Mouse (Mus musculus): ENCODE measurements around the gene Prr15l. TPM values are rescaled to one million over a fixed set of nuclear protein-coding genes. Genes with fewer than 3 reads are reported as not detected.

Prr15l gene
- polyA plus RNA-seq, 1 experiment from 2014 or later: 2.4 TPM

DNA sequence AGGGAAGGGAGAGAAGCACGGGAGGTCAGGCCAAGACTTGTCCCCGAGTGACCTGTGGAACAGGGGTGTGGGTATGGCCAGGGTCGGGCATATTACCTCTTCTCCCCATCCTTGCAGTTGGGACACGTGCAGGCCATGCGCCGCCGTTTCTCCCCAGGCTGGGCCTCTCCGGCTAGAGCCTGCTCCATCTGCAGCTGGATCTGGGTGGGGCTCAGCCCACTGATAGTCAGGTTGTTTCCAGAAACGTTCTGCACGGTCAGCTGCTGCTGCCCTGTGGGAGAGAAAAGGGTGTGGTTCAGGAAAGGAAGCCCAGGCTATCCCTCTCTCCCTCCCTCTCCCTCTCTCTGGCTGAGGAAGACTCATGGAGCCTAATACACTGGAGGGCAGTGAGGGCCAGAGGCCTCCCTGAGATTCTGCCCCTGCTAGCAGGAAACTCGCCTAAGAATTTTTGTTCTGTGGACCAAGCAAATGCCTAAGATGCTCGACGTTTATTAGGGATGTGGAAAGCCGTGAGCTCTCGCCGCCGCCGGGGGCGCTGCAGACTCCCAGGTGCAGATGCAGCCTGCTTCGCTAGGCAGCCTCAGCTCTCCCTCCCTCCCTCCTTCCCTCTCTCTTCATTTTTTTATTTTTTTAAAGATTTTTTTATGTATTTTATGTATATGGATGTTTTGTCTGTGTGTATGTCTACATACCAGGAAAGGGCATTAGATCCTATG is 28.3 kb downstream of the Prr15l start:
- Histone ChIP-seq H3K9ac (peak overlapping the region; percentile 63), H3K9me3 (replicated peaks) (no peaks in the 10 kb centered on the region), H3K4me1 (peaks cover 92% of the 10 kb centered on the region), H3K4me2 (peak overlapping the region; percentile 57), H3K27ac (peak overlapping the region; percentile 92), H3K4me3 (peak overlapping the region; percentile 27), H3K27me3 (replicated peaks) (no peaks in the 10 kb centered on the region), H3K36me3 (peaks cover 99% of the 10 kb centered on the region)
- 39% methylated on average over 20 of the region's 20 CpGs for WGBS (ENCODE audit: insufficient replicate concordance)
- ATAC-seq: peak; percentile 88

DNA sequence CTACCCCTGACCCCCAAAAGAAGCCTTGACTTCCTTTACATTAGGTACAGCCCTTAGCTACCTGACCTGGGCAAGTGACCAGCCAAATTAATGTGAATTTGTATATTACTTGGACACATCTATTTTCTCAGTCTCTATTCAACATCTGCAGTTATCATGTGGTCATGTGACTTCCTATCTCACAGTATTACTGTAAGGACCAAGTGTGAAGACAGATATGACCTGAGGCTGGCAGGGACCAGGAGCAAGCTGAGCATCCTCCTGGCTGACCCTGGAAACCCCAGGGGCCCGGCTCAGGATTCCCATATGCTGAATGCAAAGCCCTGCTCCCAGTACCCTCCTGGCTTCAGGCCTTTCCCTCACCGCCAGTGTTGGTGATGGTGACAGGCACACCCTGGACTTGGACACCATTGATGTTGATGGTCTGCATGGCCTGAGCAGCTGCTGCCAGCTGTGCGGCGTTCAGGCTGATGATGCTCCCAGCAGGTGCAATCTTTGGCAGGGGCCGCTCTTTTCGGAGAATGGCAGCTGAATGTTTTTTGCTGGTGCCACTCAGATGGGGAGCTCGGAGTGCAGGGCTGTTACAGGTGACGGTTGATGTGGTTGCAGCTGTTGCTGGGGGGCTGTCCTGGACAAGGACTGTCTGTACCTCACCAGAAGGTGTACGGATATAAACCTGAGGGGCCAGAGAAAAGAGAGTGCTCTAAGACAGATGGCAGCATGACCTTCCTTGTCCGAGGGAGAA is 29.3 kb downstream of the Prr15l start:
- ATAC-seq: 0 out of 2 replicates have a peak, but pooled peaks have one; percentile 24
- Histone ChIP-seq H3K4me1 (peaks cover 92% of the 10 kb centered on the region), H3K27me3 (replicated peaks) (no peaks in the 10 kb centered on the region), H3K9me3 (replicated peaks) (no peaks in the 10 kb centered on the region), H3K36me3 (peaks cover 99% of the 10 kb centered on the region), H3K4me3 (no peak overlapping the region), H3K27ac (peak overlapping the region; percentile 92), H3K4me2 (peak overlapping the region; percentile 57), H3K9ac (peak overlapping the region; percentile 63)
- WGBS (ENCODE audit: insufficient replicate concordance): 89% methylated on average over 10 of the region's 10 CpGs

DNA sequence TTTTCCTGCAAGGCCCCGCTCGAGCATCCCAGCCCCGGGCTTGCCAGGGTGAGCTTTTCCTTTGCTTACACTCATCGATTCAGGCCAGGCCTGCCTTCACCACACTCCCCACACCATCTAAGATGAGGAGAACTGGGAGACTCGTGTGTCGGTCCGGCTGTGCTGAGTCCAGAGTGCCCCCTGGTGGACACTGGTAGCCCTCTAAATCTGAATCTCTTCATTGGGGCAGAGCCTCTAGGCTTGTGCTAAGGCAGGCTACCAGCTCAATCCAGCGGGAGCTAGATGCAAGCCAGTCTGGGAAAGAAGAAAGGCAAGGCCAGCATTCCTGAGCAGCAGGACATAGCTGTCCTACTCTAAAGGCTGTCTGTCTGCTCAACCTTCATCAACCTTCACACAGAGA is 35.7 kb downstream of the Prr15l start:
- ATAC-seq: peak; percentile 63
- Histone ChIP-seq H3K9me3 (replicated peaks) (no peaks in the 10 kb centered on the region), H3K4me1 (peaks cover 87% of the 10 kb centered on the region), H3K9ac (no peak overlapping the region), H3K27ac (peak overlapping the region; percentile 78), H3K4me2 (no peak overlapping the region), H3K27me3 (replicated peaks) (no peaks in the 10 kb centered on the region), H3K4me3 (no peak overlapping the region), H3K36me3 (peaks cover 81% of the 10 kb centered on the region)
- WGBS (ENCODE audit: insufficient replicate concordance): 30% methylated on average over 8 of the region's 8 CpGs

DNA sequence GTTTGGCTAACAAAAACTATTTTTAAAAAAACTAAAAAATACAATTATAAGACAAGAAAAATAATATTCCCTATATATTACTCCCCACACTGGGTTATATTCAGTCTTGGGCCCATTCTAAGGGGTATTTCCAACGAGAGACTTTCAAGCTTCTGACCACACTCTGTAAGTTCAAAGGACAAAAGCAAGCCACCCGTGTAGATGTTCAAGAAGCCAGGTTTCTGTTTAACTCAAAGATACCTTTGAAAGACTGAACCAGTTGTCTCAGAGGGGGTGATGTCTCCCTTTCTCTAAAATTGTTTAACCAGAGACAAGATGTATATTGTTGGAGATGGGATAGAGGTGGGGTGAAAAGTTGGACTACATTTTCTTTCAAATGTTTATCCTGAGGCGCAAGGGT is 38.3 kb downstream of the Prr15l start:
- H3K27me3 ChIP-seq (replicated peaks): no peaks in the 10 kb centered on the region
- no peaks in the 10 kb centered on the region for H3K9me3 ChIP-seq (replicated peaks)
- 0 out of 2 replicates have a peak overlapping the region, but pooled peaks have one; percentile 66 for H3K4me2 ChIP-seq
- peaks cover 55% of the 10 kb centered on the region for H3K36me3 ChIP-seq
- H3K9ac ChIP-seq: no peak overlapping the region
- WGBS (ENCODE audit: insufficient replicate concordance): 65% methylated on average over 3 of the region's 3 CpGs
- no peak for ATAC-seq
- H3K4me1 ChIP-seq: peaks cover 89% of the 10 kb centered on the region
- peak overlapping the region; percentile 87 for H3K27ac ChIP-seq
- no peak overlapping the region for H3K4me3 ChIP-seq

DNA sequence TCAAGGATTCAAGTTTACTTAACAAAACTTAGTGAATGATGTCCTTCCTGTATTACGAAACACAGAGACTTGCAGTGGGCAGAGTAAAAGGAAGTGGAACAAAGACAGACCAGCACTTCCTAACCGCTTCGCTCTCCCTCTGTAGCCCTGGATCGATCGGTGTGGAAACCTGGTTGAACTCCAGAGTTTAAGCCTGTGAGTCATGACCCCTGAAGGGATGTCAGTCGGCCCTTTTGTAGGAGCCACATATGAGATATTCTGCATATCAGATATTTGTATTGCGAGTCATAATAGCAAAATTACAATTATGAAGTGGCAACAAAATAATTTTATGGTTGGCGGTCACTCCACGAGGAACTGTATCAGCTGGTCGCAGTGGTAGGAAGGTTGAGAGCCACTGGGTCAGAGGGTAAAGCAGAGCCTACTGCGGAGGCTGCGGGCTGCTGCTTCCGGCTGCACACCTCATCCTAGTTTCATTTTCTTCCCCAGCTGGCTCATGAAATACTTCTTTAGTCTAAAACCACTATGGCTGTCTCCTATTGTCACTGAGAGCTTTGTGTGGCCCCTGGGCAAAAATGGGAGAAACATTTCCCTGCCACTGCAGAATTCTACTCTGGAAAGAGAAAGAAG is 39.1 kb downstream of the Prr15l start:
- no peaks in the 10 kb centered on the region for H3K27me3 ChIP-seq (replicated peaks)
- H3K4me1 ChIP-seq: peaks cover 89% of the 10 kb centered on the region
- no peaks in the 10 kb centered on the region for H3K9me3 ChIP-seq (replicated peaks)
- H3K27ac ChIP-seq: peak overlapping the region; percentile 87
- peaks cover 47% of the 10 kb centered on the region for H3K36me3 ChIP-seq
- peak overlapping the region; percentile 41 for H3K4me3 ChIP-seq
- H3K4me2 ChIP-seq: peak overlapping the region; percentile 66
- peak overlapping the region; percentile 66 for H3K9ac ChIP-seq
- ATAC-seq: no peak
- 28% methylated on average over 13 of the region's 13 CpGs for WGBS (ENCODE audit: insufficient replicate concordance)

DNA sequence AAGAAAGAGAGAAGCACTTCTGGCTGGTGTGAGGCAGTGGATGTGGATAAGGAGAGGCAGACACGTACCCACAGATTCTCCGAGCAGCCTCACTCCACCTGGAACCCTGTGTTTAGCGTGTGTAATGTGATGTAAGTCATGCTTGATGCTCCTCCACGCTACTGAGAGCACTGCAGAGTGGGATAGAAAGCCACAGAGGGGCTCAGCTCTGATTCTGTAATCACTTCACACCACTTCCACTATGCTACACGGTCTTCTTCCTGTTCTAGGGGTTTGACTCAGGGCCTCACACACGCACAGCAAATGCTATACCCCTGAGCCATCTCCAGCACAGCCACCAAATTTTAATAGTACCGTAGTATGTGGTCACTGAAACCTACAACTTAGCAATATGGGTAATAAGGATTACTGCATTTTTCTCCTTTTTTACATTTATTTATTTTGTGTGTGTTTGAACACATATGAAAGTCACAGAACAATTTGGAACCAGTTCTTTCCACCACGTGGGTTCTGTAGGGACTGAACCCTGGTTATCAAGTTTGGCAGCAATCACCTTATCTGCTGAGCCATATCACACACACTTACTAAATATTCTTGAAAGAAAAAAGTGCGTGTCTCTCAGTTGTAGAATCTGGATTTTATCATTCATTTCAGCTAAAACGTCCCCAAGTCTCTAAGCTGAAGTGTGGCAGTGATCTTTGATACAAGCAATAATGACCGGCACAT is 39.8 kb downstream of the Prr15l start:
- H3K9ac ChIP-seq: peak overlapping the region; percentile 66
- peaks cover 40% of the 10 kb centered on the region for H3K36me3 ChIP-seq
- 29% methylated on average over 11 of the region's 11 CpGs for WGBS (ENCODE audit: insufficient replicate concordance)
- H3K27ac ChIP-seq: peak overlapping the region; percentile 87
- peaks cover 89% of the 10 kb centered on the region for H3K4me1 ChIP-seq
- H3K4me2 ChIP-seq: peak overlapping the region; percentile 66
- H3K9me3 ChIP-seq (replicated peaks): no peaks in the 10 kb centered on the region
- H3K4me3 ChIP-seq: peak overlapping the region; percentile 41
- no peaks in the 10 kb centered on the region for H3K27me3 ChIP-seq (replicated peaks)
- no peak for ATAC-seq

DNA sequence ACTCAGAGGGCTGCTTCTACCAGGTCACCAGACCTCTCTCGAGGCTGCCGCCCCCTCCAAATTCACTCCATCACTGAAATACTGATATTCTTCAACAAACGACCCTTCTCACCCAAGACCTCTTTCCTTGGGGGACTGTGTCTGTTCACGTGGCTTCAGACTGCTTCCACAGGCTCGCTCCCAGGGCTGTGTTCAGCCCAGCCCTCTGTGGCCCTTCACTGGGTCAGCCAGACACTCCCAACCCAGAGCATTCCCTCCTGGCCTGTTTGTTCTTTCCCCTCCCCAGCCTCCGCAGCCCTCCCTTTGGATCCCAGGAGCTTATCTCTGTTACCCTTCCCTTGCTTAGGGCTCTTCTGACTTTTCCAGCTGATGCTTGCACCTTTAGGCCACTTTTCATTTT is 40.6 kb downstream of the Prr15l start:
- no peaks in the 10 kb centered on the region for H3K9me3 ChIP-seq (replicated peaks)
- 46% methylated on average over 6 of the region's 6 CpGs for WGBS (ENCODE audit: insufficient replicate concordance)
- no peak for ATAC-seq

DNA sequence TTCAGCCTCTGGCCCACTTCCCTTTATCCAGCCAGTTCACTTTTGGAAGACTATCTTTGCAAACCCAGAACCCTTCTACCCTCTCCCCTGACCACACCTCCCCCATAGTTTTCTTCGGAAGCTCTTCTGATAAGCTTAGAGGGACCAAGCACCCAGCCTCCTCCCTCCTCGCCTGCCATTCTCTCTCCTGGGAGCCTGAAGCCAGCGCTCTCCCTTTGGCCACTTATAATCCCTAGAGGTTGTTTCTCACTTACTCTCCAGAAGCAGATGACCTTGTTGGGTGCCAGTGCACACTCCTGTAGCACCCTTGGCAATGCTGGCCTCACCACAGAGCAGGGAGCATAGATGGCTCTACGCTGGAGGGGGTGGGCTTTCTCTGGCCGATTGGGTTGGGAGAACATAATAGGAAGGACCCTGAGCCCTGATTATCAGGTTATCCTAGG is 41.4 kb downstream of the Prr15l start:
- ATAC-seq: peak; percentile 77
- H3K9ac ChIP-seq: peak overlapping the region; percentile 66

More for the DNA sequence above, 40.6 kb downstream of the Prr15l start:
- peak overlapping the region; percentile 87 for H3K27ac ChIP-seq
- H3K4me1 ChIP-seq: peaks cover 89% of the 10 kb centered on the region
- H3K9ac ChIP-seq: peak overlapping the region; percentile 66
- peaks cover 35% of the 10 kb centered on the region for H3K36me3 ChIP-seq
- no peaks in the 10 kb centered on the region for H3K27me3 ChIP-seq (replicated peaks)
- peak overlapping the region; percentile 4; the same call in 1 of the 2 replicates for H3K4me3 ChIP-seq
- peak overlapping the region; percentile 66 for H3K4me2 ChIP-seq

DNA sequence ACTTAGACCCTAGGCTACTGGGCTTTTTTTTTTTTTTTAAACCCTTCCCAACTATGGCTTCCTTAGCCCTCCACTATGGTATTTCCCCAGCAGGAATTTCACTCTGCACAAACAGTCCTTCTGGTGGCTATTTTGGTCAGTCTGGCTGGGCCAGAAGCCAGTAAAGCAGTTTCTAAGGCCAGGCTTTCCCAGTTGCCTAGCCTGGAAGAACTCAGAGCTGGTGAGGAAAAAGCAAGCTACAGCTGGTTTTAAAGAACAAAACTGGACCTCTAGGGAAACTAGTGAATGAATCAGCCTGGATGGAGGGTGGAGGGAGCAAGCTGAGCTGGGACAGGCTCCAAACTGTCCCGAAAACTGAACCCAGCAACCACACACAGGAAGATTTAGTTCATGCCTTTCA is 41.8 kb downstream of the Prr15l start:
- no peak for ATAC-seq
- Histone ChIP-seq H3K4me1 (peaks cover 93% of the 10 kb centered on the region), H3K36me3 (peaks cover 31% of the 10 kb centered on the region), H3K27me3 (replicated peaks) (no peaks in the 10 kb centered on the region), H3K4me2 (peak overlapping the region; percentile 66), H3K4me3 (no peak overlapping the region; the same call in 1 of the 2 replicates), H3K9ac (peak overlapping the region; percentile 66), H3K27ac (peak overlapping the region; percentile 87), H3K9me3 (replicated peaks) (no peaks in the 10 kb centered on the region)
- WGBS (ENCODE audit: insufficient replicate concordance): 78% methylated on average over 1 of the region's 1 CpGs

More for the DNA sequence above, 41.4 kb downstream of the Prr15l start:
- peak overlapping the region; percentile 22 for H3K4me3 ChIP-seq
- peaks cover 89% of the 10 kb centered on the region for H3K4me1 ChIP-seq
- H3K27ac ChIP-seq: peak overlapping the region; percentile 87
- no peaks in the 10 kb centered on the region for H3K9me3 ChIP-seq (replicated peaks)
- no peaks in the 10 kb centered on the region for H3K27me3 ChIP-seq (replicated peaks)
- H3K4me2 ChIP-seq: peak overlapping the region; percentile 66
- peaks cover 35% of the 10 kb centered on the region for H3K36me3 ChIP-seq
- 29% methylated on average over 5 of the region's 5 CpGs for WGBS (ENCODE audit: insufficient replicate concordance)

DNA sequence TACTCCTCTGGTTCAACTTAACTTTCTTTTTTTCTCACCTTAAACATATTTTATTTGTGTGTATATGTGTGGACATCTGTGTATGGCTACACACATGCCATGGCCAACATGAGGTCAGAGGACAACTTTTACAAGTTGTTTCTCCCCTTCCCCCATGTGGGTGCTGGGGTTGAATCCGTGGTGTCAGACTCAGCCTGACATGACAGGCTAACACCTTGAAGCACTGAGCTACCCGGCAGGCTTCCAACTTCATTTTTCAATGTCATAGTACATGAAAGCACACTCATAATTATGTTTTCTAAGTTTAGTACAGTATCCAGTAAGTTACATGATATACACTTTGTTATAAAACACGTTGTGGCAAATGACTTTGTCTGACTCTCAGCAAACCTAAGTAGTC is 42.4 kb downstream of the Prr15l start:
- H3K4me1 ChIP-seq: peaks cover 95% of the 10 kb centered on the region
- WGBS (ENCODE audit: insufficient replicate concordance): 49% methylated on average over 3 of the region's 3 CpGs
- peak overlapping the region; percentile 66; the same call in 1 of the 2 replicates for H3K9ac ChIP-seq
- peak overlapping the region; percentile 66; the same call in 1 of the 2 replicates for H3K4me2 ChIP-seq
- H3K27ac ChIP-seq: peak overlapping the region; percentile 87
- ATAC-seq: no peak
- H3K4me3 ChIP-seq: no peak overlapping the region
- no peaks in the 10 kb centered on the region for H3K9me3 ChIP-seq (replicated peaks)
- H3K36me3 ChIP-seq: peaks cover 28% of the 10 kb centered on the region
- no peaks in the 10 kb centered on the region for H3K27me3 ChIP-seq (replicated peaks)

DNA sequence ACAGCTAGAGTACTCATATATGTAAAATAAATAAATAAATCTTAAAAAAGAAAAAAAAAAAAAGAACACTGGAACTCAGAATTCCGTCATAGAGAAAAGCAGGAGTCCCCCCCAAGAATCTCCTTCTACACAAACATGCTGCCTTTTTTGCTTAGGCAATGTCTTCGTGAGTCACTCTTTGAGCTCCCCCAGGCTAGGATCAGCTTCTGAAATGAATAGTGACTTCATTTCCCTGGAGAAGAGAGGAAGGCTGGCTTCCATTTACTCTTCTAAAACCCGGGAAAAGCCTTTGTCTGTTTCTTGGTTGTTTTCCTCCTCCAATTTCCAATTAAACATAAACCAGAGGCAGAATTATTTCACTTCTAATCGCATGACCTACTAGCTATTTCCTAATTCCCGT is 45.0 kb downstream of the Prr15l start:
- Histone ChIP-seq H3K4me1 (peaks cover 89% of the 10 kb centered on the region), H3K4me2 (no peak overlapping the region)

More for the DNA sequence above, 45.0 kb downstream of the Prr15l start:
- peaks cover 20% of the 10 kb centered on the region; the same call in 1 of the 2 replicates for H3K36me3 ChIP-seq
- ATAC-seq: no peak
- H3K9ac ChIP-seq: no peak overlapping the region
- no peaks in the 10 kb centered on the region for H3K27me3 ChIP-seq (replicated peaks)
- no peak overlapping the region for H3K27ac ChIP-seq
- 81% methylated on average over 5 of the region's 5 CpGs for WGBS (ENCODE audit: insufficient replicate concordance)
- H3K4me3 ChIP-seq: no peak overlapping the region
- H3K9me3 ChIP-seq (replicated peaks): no peaks in the 10 kb centered on the region
